Mouse (Mus musculus) embryonic facial prominence, embryonic 11.5 days (tissue): ENCODE measurements around the gene Tmc6. TPM values are rescaled to one million over a fixed set of nuclear protein-coding genes. Genes with fewer than 3 reads are reported as not detected.

Experiments
- ATAC-seq: fragments of 200-750 bp; cut with Nextera tagmentation; replicated peaks from 2 replicates; pipeline ENCODE4 v1.8.0; 2017; ENCODE audit warnings: low read depth; ENCODE audit not compliant: insufficient number of reproducible peaks, low FRiP score, low TSS enrichment
- DNase-seq: peaks from one replicate; pipeline ENCODE4 v3.0.0-alpha.2; 2015; ENCODE audit warnings: low spot score
- H3K27ac ChIP-seq: fragments of 300-500 bp; sonication (generic); replicated peaks from 2 replicates; pipeline ENCODE4 v1.5.1; 2014; ENCODE audit warnings: mild to moderate bottlenecking, low read depth, low read length, control low read depth
- H3K27me3 ChIP-seq: fragments of 300-500 bp; sonication (generic); 2 replicates; pipeline ENCODE4 v1.6.1; 2014; ENCODE audit warnings: mild to moderate bottlenecking, low read length, moderate library complexity, mixed read lengths; ENCODE audit not compliant: control insufficient read depth, insufficient read depth
- H3K36me3 ChIP-seq: fragments of 300-500 bp; sonication (generic); replicated peaks from 2 replicates; pipeline ENCODE4 v1.6.1; 2014; ENCODE audit warnings: low read depth, mild to moderate bottlenecking, low read length, moderate library complexity, mixed read lengths; ENCODE audit not compliant: control insufficient read depth, insufficient read depth
- H3K4me1 ChIP-seq: fragments of 300-500 bp; sonication (generic); 2 replicates; pipeline ENCODE4 v1.6.1; 2014; ENCODE audit warnings: low read length, mixed read lengths; ENCODE audit not compliant: control insufficient read depth, insufficient read depth
- H3K4me2 ChIP-seq: fragments of 300-500 bp; sonication (generic); 2 replicates; pipeline ENCODE4 v1.6.1; 2014; ENCODE audit warnings: low read depth, mild to moderate bottlenecking, control low read depth, low read length, moderate library complexity
- H3K4me3 ChIP-seq: fragments of 300-500 bp; sonication (generic); 2 replicates; pipeline ENCODE4 v1.5.1; 2014; ENCODE audit warnings: low read depth, low read length, control low read depth
- H3K9ac ChIP-seq: fragments of 300-500 bp; sonication (generic); replicated peaks from 2 replicates; pipeline ENCODE4 v1.6.1; 2014; ENCODE audit warnings: mild to moderate bottlenecking, control low read depth, low read length
- H3K9me3 ChIP-seq: fragments of 300-500 bp; sonication (generic); replicated peaks from 2 replicates; pipeline ENCODE4 v1.6.1; 2016; ENCODE audit warnings: mild to moderate bottlenecking, low read length, inconsistent platforms, mixed read lengths; ENCODE audit not compliant: control insufficient read depth
- WGBS: fragments of 180-500 bp; shearing (Covaris S2); extraction: QIAGEN DNeasy Blood & Tissue Kit; methylation state at CpG from one replicate; pipeline ENCODE4 v1.1.7; 2014; 5-methylcytosine and 5-hydroxymethylcytosine counted together
- polyA plus RNA-seq: library from polyadenylated mRNA; unstranded; fragments of >200 nt; fragmentation: Nextera tagmentation; extraction: Ambion mirVana; gene quantifications from 2 replicates; pipeline ENCODE4 v1.2.1, GENCODE M21; 2014

Tmc6 gene
- polyA plus RNA-seq, 1 experiment from 2014 or later = 9.9 TPM

- no peak for ATAC-seq
These were observed 4.0 kb downstream of the Tmc6 start for GRCm38 (mm10) chr11:117778031-117778430.

DNA sequence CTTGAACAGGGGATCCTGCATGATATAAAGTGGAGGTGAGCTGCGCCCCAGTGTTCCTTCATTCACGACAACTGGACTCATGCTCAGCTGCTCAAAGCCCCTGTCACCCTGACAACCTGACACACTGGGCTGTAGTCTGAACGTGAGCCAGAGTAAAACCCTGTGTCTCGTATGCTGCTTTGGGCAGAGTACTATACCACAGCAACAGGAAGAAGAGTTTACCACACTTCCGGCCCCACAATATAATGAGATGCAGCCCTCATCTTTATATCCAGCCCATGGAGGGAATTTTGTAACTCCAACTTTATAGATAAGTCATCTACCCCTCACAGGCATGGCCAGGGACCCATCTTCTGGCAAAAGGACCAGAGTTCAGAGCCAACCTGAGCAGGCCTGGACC lies 4.9 kb downstream of the Tmc6 start:
- H3K9ac ChIP-seq = no peak overlapping the region
- H3K4me1 ChIP-seq = peaks cover 12% of the 10 kb centered on the region
- no peak overlapping the region for H3K4me2 ChIP-seq
- H3K9me3 ChIP-seq = no peaks in the 10 kb centered on the region
- WGBS = 90% methylated on average over 5 of the region's 5 CpGs
- no peak overlapping the region for H3K27ac ChIP-seq
- no peak for ATAC-seq
- no peaks in the 10 kb centered on the region for H3K36me3 ChIP-seq
- DNase-seq = no peak
- no peaks in the 10 kb centered on the region; the same call in none of the 2 replicates for H3K27me3 ChIP-seq
- H3K4me3 ChIP-seq = no peak overlapping the region

More at GRCm38 (mm10) chr11:117778031-117778430, 4.0 kb downstream of the Tmc6 start:
- no peak for DNase-seq
- H3K4me3 ChIP-seq = no peak overlapping the region
- no peaks in the 10 kb centered on the region for H3K9me3 ChIP-seq
- 92% methylated on average over 11 of the region's 11 CpGs for WGBS
- H3K27ac ChIP-seq = no peak overlapping the region
- H3K4me1 ChIP-seq = peaks cover 12% of the 10 kb centered on the region
- no peak overlapping the region for H3K9ac ChIP-seq
- no peak overlapping the region for H3K4me2 ChIP-seq
- no peaks in the 10 kb centered on the region for H3K36me3 ChIP-seq
- peaks cover 5% of the 10 kb centered on the region for H3K27me3 ChIP-seq

GRCm38 (mm10) chr11:117776085-117776792 lies 5.8 kb downstream of the Tmc6 start:
- no peaks in the 10 kb centered on the region for H3K9me3 ChIP-seq
- H3K27me3 ChIP-seq = no peaks in the 10 kb centered on the region; the same call in 1 of the 2 replicates
- no peak overlapping the region for H3K4me3 ChIP-seq
- DNase-seq (no peak), ATAC-seq (no peak)
- H3K36me3 ChIP-seq = no peaks in the 10 kb centered on the region
- 92% methylated on average over 14 of the region's 14 CpGs for WGBS
- H3K9ac ChIP-seq = no peak overlapping the region
- H3K4me2 ChIP-seq = no peak overlapping the region
- no peak overlapping the region for H3K27ac ChIP-seq
- peaks cover 12% of the 10 kb centered on the region for H3K4me1 ChIP-seq

GRCm38 (mm10) chr11:117775540-117775939 lies 6.5 kb downstream of the Tmc6 start:
- no peaks in the 10 kb centered on the region; the same call in 1 of the 2 replicates for H3K27me3 ChIP-seq
- no peak overlapping the region for H3K27ac ChIP-seq

GRCm38 (mm10) chr11:117774925-117775324 lies 7.1 kb downstream of the Tmc6 start:
- WGBS = 93% methylated on average over 10 of the region's 10 CpGs
- ATAC-seq = no peak
- H3K4me3 ChIP-seq = no peak overlapping the region

More at GRCm38 (mm10) chr11:117775540-117775939, 6.5 kb downstream of the Tmc6 start:
- WGBS = 90% methylated on average over 13 of the region's 13 CpGs
- Histone ChIP-seq H3K9me3 (no peaks in the 10 kb centered on the region), H3K36me3 (no peaks in the 10 kb centered on the region), H3K4me3 (no peak overlapping the region), H3K4me2 (no peak overlapping the region), H3K4me1 (peaks cover 8% of the 10 kb centered on the region), H3K9ac (no peak overlapping the region)
- ATAC-seq (no peak), DNase-seq (no peak)

GRCm38 (mm10) chr11:117772352-117772751 lies 9.6 kb downstream of the Tmc6 start:
- no peak overlapping the region for H3K9ac ChIP-seq
- H3K4me2 ChIP-seq = no peak overlapping the region
- no peaks in the 10 kb centered on the region for H3K4me1 ChIP-seq
- H3K27ac ChIP-seq = no peak overlapping the region
- no peaks in the 10 kb centered on the region; the same call in 1 of the 2 replicates for H3K36me3 ChIP-seq
- 95% methylated on average over 7 of the region's 7 CpGs for WGBS
- ATAC-seq = no peak
- no peak overlapping the region for H3K4me3 ChIP-seq
- DNase-seq = no peak
- no peaks in the 10 kb centered on the region for H3K9me3 ChIP-seq
- no peaks in the 10 kb centered on the region for H3K27me3 ChIP-seq

More at GRCm38 (mm10) chr11:117774925-117775324, 7.1 kb downstream of the Tmc6 start:
- DNase-seq = no peak
- Histone ChIP-seq H3K27ac (no peak overlapping the region), H3K27me3 (no peaks in the 10 kb centered on the region; the same call in 1 of the 2 replicates), H3K36me3 (no peaks in the 10 kb centered on the region), H3K4me2 (no peak overlapping the region), H3K9me3 (no peaks in the 10 kb centered on the region), H3K4me1 (peaks cover 8% of the 10 kb centered on the region; the same call in 1 of the 2 replicates), H3K9ac (no peak overlapping the region)

- no peak for ATAC-seq
- H3K4me2 ChIP-seq = no peak overlapping the region
- no peaks in the 10 kb centered on the region for H3K4me1 ChIP-seq
- no peaks in the 10 kb centered on the region; the same call in none of the 2 replicates for H3K36me3 ChIP-seq
- H3K27me3 ChIP-seq = no peaks in the 10 kb centered on the region
- 91% methylated on average over 10 of the region's 10 CpGs for WGBS
- H3K9ac ChIP-seq = no peak overlapping the region
- no peak for DNase-seq
- H3K27ac ChIP-seq = no peak overlapping the region
- H3K9me3 ChIP-seq = no peaks in the 10 kb centered on the region
- H3K4me3 ChIP-seq = no peak overlapping the region
These were observed 11.6 kb downstream of the Tmc6 start for GRCm38 (mm10) chr11:117770407-117770806.

GRCm38 (mm10) chr11:117769683-117770047 lies 12.3 kb downstream of the Tmc6 start:
- Histone ChIP-seq H3K27ac (no peak overlapping the region), H3K36me3 (no peaks in the 10 kb centered on the region; the same call in none of the 2 replicates)

More at GRCm38 (mm10) chr11:117769683-117770047, 12.3 kb downstream of the Tmc6 start:
- Histone ChIP-seq H3K4me1 (no peaks in the 10 kb centered on the region), H3K9me3 (no peaks in the 10 kb centered on the region), H3K9ac (no peak overlapping the region), H3K4me3 (no peak overlapping the region), H3K27me3 (no peaks in the 10 kb centered on the region), H3K4me2 (no peak overlapping the region)
- no peak for ATAC-seq
- DNase-seq = no peak
- WGBS = 91% methylated on average over 7 of the region's 7 CpGs
